Mouse (Mus musculus): ENCODE data around the gene Zfp563. TPM values are rescaled to one million over a fixed set of nuclear protein-coding genes. Genes with fewer than 3 reads are reported as not detected.

Gene Zfp563
- polyA plus RNA-seq, 1 experiment from 2014 or later, result 10.4 TPM

Other genes with a start within 250 kb of the Zfp563 start
- 8.9 and 9.0 TPM in 2 replicates for gene Zfp870, start 197.7 kb upstream of the Zfp563 start, polyA plus RNA-seq (2016; fragmentation: Nextera tagmentation; extraction: Ambion mirVana)
- not detected in 2 replicates for gene Cyp4f14, start 172.0 kb upstream of the Zfp563 start, polyA plus RNA-seq (2016; fragmentation: Nextera tagmentation; extraction: Ambion mirVana)
- 8.0 and 8.8 TPM in 2 replicates for gene Cyp4f13, start 141.9 kb upstream of the Zfp563 start, polyA plus RNA-seq (2016; fragmentation: Nextera tagmentation; extraction: Ambion mirVana)
- gene Zfp472, start 123.5 kb upstream of the Zfp563 start, polyA plus RNA-seq (2016; fragmentation: Nextera tagmentation; extraction: Ambion mirVana), result 12.2 and 12.6 TPM in 2 replicates
- 15.9 and 16.1 TPM in 2 replicates for gene Zfp952, start 96.2 kb upstream of the Zfp563 start, polyA plus RNA-seq (2016; fragmentation: Nextera tagmentation; extraction: Ambion mirVana)
- 22.3 and 23.3 TPM in 2 replicates for gene Zfp763, start 55.9 kb upstream of the Zfp563 start, polyA plus RNA-seq (2016; fragmentation: Nextera tagmentation; extraction: Ambion mirVana)
- gene 4921501E09Rik, start 21.3 kb upstream of the Zfp563 start, polyA plus RNA-seq (2016; fragmentation: Nextera tagmentation; extraction: Ambion mirVana), result not detected in 2 replicates
- gene Morc2b, start 50.4 kb downstream of the Zfp563 start, polyA plus RNA-seq (2016; fragmentation: Nextera tagmentation; extraction: Ambion mirVana), result not detected in 2 replicates
- gene Olfr55, start 79.1 kb downstream of the Zfp563 start, polyA plus RNA-seq (2016; fragmentation: Nextera tagmentation; extraction: Ambion mirVana), result not detected in 2 replicates
- not detected in 2 replicates for gene Olfr239, start 102.0 kb downstream of the Zfp563 start, polyA plus RNA-seq (2016; fragmentation: Nextera tagmentation; extraction: Ambion mirVana)
- not detected in 2 replicates for gene Olfr1564, start 132.4 kb downstream of the Zfp563 start, polyA plus RNA-seq (2016; fragmentation: Nextera tagmentation; extraction: Ambion mirVana)
- gene Zfp955a, start 165.8 kb downstream of the Zfp563 start, polyA plus RNA-seq (2016; fragmentation: Nextera tagmentation; extraction: Ambion mirVana), result 20.1 and 20.8 TPM in 2 replicates
- 0.03 TPM in 1 of 2 replicates, not detected in the other for gene Olfr63, start 175.4 kb downstream of the Zfp563 start, polyA plus RNA-seq (2016; fragmentation: Nextera tagmentation; extraction: Ambion mirVana)
- gene Zfp955b, start 200.2 kb downstream of the Zfp563 start, polyA plus RNA-seq (2016; fragmentation: Nextera tagmentation; extraction: Ambion mirVana), result 14.1 and 15.5 TPM in 2 replicates